Mouse (Mus musculus): ENCODE results near the gene Stambp. TPM values are rescaled to one million over a fixed set of nuclear protein-coding genes. Genes with fewer than 3 reads are reported as not detected.

The Stambp gene
- 26.4 and 26.5 TPM in 2 replicates for polyA plus RNA-seq (2015; fragmentation: Nextera tagmentation; extraction: Ambion mirVana)

DNA sequence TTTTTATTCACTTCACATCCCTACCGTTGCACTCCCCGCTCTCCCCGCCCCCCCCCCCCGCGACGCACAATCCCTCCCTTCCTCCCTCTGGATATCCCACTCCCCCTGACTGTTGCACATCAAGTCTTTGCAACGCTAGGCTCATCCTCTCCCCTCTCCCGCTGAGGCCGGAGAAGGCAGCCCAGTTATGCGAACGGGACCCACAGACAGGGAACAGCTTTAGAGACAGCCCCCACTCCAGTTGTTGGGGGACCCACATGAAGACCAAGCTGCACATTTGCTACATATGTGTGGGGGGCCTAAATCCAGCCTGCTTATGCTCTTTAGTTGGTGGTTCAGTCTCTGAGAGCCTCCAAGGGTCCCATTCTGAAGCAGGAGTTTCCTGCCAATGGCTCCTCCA, at the start of gene Stambp:
Stambp (minus strand) TSS at position 59 of the 400 bp plus-strand sequence.
- Histone ChIP-seq H3K4me3 (replicated peaks) (peak within 1 kb of the TSS; percentile 81), H3K9ac (peak within 1 kb of the TSS; percentile 75), H3K27ac (peak within 1 kb of the TSS; percentile 69), H3K4me2 (replicated peaks) (peak within 1 kb of the TSS; percentile 89), H3K27me3 (replicated peaks) (no peaks in the 10 kb centered on the region), H3K9me3 (no peaks in the 10 kb centered on the region), H3K4me1 (replicated peaks) (peaks cover 9% of the 10 kb centered on the region; the same call in 1 of the 2 replicates), H3K36me3 (no peaks in the 10 kb centered on the region)
- WGBS = under 1% methylated on average over 8 of the region's 11 CpGs
- ATAC-seq = peak; percentile 82

- Histone ChIP-seq H3K9me3 (no peaks in the 10 kb centered on the region), H3K4me3 (replicated peaks) (no peak overlapping the region)
- no peak for ATAC-seq
Observed at GRCm38 (mm10) chr6:83619955-83620354, 47.4 kb upstream of the Stambp start.

GRCm38 (mm10) chr6:83617581-83618335, 45.2 kb upstream of the Stambp start:
- WGBS = 82% methylated on average over 15 of the region's 15 CpGs
- no peaks in the 10 kb centered on the region for H3K36me3 ChIP-seq
- no peak overlapping the region for H3K4me2 ChIP-seq (replicated peaks)
- H3K4me1 ChIP-seq (replicated peaks) = no peaks in the 10 kb centered on the region
- no peak overlapping the region for H3K9ac ChIP-seq
- no peak for ATAC-seq
- no peaks in the 10 kb centered on the region for H3K27me3 ChIP-seq (replicated peaks)
- no peak overlapping the region for H3K4me3 ChIP-seq (replicated peaks)
- H3K27ac ChIP-seq = no peak overlapping the region
- no peaks in the 10 kb centered on the region for H3K9me3 ChIP-seq

More at GRCm38 (mm10) chr6:83619955-83620354, 47.4 kb upstream of the Stambp start:
- H3K4me2 ChIP-seq (replicated peaks) = no peak overlapping the region
- 58% methylated on average over 9 of the region's 9 CpGs for WGBS
- no peaks in the 10 kb centered on the region for H3K36me3 ChIP-seq
- H3K27ac ChIP-seq = no peak overlapping the region
- no peak overlapping the region for H3K9ac ChIP-seq
- H3K27me3 ChIP-seq (replicated peaks) = no peaks in the 10 kb centered on the region
- no peaks in the 10 kb centered on the region for H3K4me1 ChIP-seq (replicated peaks)

- no peaks in the 10 kb centered on the region for H3K9me3 ChIP-seq
- H3K9ac ChIP-seq = no peak overlapping the region
- no peak overlapping the region for H3K27ac ChIP-seq
- 60% methylated on average over 5 of the region's 5 CpGs for WGBS
- ATAC-seq = no peak
- H3K4me1 ChIP-seq (replicated peaks) = no peaks in the 10 kb centered on the region
- H3K36me3 ChIP-seq = no peaks in the 10 kb centered on the region
- H3K27me3 ChIP-seq (replicated peaks) = no peaks in the 10 kb centered on the region
- H3K4me2 ChIP-seq (replicated peaks) = no peak overlapping the region
- H3K4me3 ChIP-seq (replicated peaks) = no peak overlapping the region
Observed at GRCm38 (mm10) chr6:83616512-83616911, 44.0 kb upstream of the Stambp start.

DNA sequence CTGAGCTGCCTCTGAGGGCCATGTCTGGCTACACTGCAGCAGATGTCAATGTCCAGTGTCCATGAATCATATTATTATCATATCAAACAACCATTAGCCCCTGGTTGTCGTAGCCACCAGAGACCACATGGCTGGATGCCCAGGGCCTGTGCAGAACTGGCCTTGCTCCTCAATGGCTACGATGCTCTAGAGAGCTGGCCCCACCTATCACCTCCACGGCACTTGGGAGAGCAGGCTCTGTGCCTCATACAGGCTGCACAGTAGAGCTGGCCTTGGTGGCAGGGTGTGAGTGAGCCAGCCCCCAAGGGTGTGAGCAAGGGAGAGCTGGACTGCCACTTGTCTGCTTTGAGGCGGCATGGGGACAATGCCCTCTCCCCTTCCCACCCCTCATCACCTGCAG, 41.9 kb upstream of the Stambp start:
- Histone ChIP-seq H3K36me3 (no peaks in the 10 kb centered on the region), H3K27ac (no peak overlapping the region), H3K4me3 (replicated peaks) (no peak overlapping the region), H3K4me2 (replicated peaks) (no peak overlapping the region), H3K9me3 (no peaks in the 10 kb centered on the region), H3K27me3 (replicated peaks) (no peaks in the 10 kb centered on the region), H3K4me1 (replicated peaks) (no peaks in the 10 kb centered on the region), H3K9ac (no peak overlapping the region)
- ATAC-seq = no peak
- WGBS = 83% methylated on average over 4 of the region's 4 CpGs

DNA sequence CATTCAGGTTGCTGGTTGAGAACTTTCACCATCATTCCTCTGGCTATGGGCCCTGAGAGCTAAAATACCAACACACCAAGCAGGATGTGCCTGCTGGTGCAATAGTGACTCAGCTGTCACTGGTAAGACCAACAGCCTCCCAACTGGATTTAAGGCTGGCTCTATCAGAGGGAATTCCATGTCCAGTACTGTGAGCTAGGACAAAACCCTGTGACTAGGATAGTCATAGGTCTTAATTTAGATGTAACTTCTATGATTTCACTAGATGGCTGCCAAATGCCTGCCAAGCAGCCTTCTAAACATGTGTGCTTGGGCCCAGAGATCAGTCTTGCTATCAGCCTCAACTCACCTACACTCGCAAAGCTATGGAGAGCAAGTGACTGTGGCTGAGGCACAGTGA, 40.4 kb upstream of the Stambp start:
- Histone ChIP-seq H3K9me3 (no peaks in the 10 kb centered on the region), H3K9ac (no peak overlapping the region), H3K4me3 (replicated peaks) (no peak overlapping the region), H3K27me3 (replicated peaks) (no peaks in the 10 kb centered on the region), H3K36me3 (no peaks in the 10 kb centered on the region), H3K27ac (no peak overlapping the region), H3K4me1 (replicated peaks) (no peaks in the 10 kb centered on the region), H3K4me2 (replicated peaks) (no peak overlapping the region)
- no peak for ATAC-seq
- WGBS = 93% methylated on average over 1 of the region's 1 CpGs

GRCm38 (mm10) chr6:83599636-83600174, 27.2 kb upstream of the Stambp start:
- Histone ChIP-seq H3K9me3 (no peaks in the 10 kb centered on the region), H3K36me3 (no peaks in the 10 kb centered on the region), H3K27ac (no peak overlapping the region), H3K4me1 (replicated peaks) (no peaks in the 10 kb centered on the region), H3K4me2 (replicated peaks) (no peak overlapping the region), H3K9ac (no peak overlapping the region), H3K4me3 (replicated peaks) (no peak overlapping the region), H3K27me3 (replicated peaks) (no peaks in the 10 kb centered on the region)
- 60% methylated on average over 6 of the region's 6 CpGs for WGBS
- no peak for ATAC-seq

GRCm38 (mm10) chr6:83599060-83599550, 26.6 kb upstream of the Stambp start:
- Histone ChIP-seq H3K4me3 (replicated peaks) (peak overlapping the region; percentile 23; the same call in 1 of the 2 replicates), H3K4me1 (replicated peaks) (no peaks in the 10 kb centered on the region), H3K9ac (no peak overlapping the region), H3K4me2 (replicated peaks) (peak overlapping the region; percentile 64), H3K36me3 (no peaks in the 10 kb centered on the region), H3K27ac (no peak overlapping the region), H3K9me3 (no peaks in the 10 kb centered on the region), H3K27me3 (replicated peaks) (no peaks in the 10 kb centered on the region)
- 42% methylated on average over 24 of the region's 24 CpGs for WGBS
- 0 out of 2 replicates have a peak, but pooled peaks have one; percentile 20 for ATAC-seq

DNA sequence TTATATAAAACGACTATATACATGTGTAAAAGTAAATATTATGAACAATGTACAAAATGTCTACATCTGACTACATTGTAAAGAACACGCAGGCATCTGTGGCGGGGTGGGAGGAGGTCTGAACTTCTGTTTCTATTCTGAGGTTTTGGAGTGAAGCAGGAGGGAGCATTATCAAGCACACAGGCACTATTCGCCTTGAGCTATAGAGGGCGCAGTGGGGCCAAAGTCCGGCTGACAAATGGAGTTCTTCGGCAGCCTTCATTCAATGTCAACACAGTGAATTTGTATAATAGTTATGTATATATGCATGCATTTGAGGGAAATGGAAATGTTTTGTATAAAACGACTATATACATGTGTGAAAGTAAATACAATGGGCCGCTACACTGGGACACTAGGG, 26.1 kb upstream of the Stambp start:
- peak overlapping the region; percentile 64 for H3K4me2 ChIP-seq (replicated peaks)
- WGBS = 10% methylated on average over 9 of the region's 9 CpGs
- H3K27ac ChIP-seq = no peak overlapping the region
- H3K4me3 ChIP-seq (replicated peaks) = peak overlapping the region; percentile 23; the same call in 1 of the 2 replicates
- no peaks in the 10 kb centered on the region for H3K27me3 ChIP-seq (replicated peaks)
- ATAC-seq = no peak; the same call in 1 of the 2 replicates
- no peaks in the 10 kb centered on the region for H3K9me3 ChIP-seq
- H3K9ac ChIP-seq = no peak overlapping the region
- no peaks in the 10 kb centered on the region for H3K4me1 ChIP-seq (replicated peaks)
- no peaks in the 10 kb centered on the region for H3K36me3 ChIP-seq

DNA sequence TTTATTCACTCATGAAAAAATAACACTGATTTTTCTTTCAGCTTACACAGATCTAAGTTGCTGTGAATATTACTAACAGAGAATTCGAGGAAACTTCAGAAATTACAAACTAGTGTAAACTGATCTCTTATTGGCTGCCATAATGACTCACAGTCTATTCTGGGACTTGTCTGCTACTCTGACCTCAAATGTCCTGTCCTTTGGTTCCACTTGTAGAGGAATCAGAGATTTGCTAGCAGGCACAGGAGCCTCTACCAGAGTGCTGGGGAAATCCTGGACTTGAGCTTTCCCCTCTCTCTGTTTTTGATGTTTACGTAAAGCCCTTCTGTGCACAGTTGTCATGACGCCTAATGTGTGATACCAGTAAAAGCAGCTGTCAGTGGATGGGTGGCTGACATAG, 25.5 kb upstream of the Stambp start:
- H3K4me1 ChIP-seq (replicated peaks) = no peaks in the 10 kb centered on the region
- WGBS = 45% methylated on average over 3 of the region's 3 CpGs
- H3K27ac ChIP-seq = no peak overlapping the region
- no peaks in the 10 kb centered on the region for H3K36me3 ChIP-seq
- H3K4me2 ChIP-seq (replicated peaks) = no peak overlapping the region
- ATAC-seq = no peak
- no peaks in the 10 kb centered on the region for H3K9me3 ChIP-seq
- no peaks in the 10 kb centered on the region for H3K27me3 ChIP-seq (replicated peaks)
- H3K9ac ChIP-seq = no peak overlapping the region
- H3K4me3 ChIP-seq (replicated peaks) = no peak overlapping the region

GRCm38 (mm10) chr6:83595035-83595434, 22.5 kb upstream of the Stambp start:
- H3K27me3 ChIP-seq (replicated peaks) = no peaks in the 10 kb centered on the region
- no peaks in the 10 kb centered on the region for H3K9me3 ChIP-seq
- H3K36me3 ChIP-seq = no peaks in the 10 kb centered on the region
- ATAC-seq = no peak
- H3K9ac ChIP-seq = no peak overlapping the region
- no peak overlapping the region for H3K27ac ChIP-seq
- H3K4me1 ChIP-seq (replicated peaks) = no peaks in the 10 kb centered on the region
- 79% methylated on average over 2 of the region's 2 CpGs for WGBS
- no peak overlapping the region for H3K4me3 ChIP-seq (replicated peaks)
- no peak overlapping the region for H3K4me2 ChIP-seq (replicated peaks)

GRCm38 (mm10) chr6:83593896-83594295, 21.4 kb upstream of the Stambp start:
- no peak for ATAC-seq
- Histone ChIP-seq H3K4me2 (replicated peaks) (no peak overlapping the region), H3K4me1 (replicated peaks) (no peaks in the 10 kb centered on the region), H3K36me3 (no peaks in the 10 kb centered on the region), H3K9me3 (no peaks in the 10 kb centered on the region), H3K9ac (no peak overlapping the region), H3K4me3 (replicated peaks) (no peak overlapping the region), H3K27me3 (replicated peaks) (no peaks in the 10 kb centered on the region), H3K27ac (no peak overlapping the region)
- 73% methylated on average over 7 of the region's 7 CpGs for WGBS
